Mouse (Mus musculus): ENCODE measurements at regions not wholly inside any gene's neighbourhood (a gene's known extent, or its start where the extent isn't known, plus 50 kb on each side); places are given as distances from the start of the nearest gene placed in this dataset.

DNA sequence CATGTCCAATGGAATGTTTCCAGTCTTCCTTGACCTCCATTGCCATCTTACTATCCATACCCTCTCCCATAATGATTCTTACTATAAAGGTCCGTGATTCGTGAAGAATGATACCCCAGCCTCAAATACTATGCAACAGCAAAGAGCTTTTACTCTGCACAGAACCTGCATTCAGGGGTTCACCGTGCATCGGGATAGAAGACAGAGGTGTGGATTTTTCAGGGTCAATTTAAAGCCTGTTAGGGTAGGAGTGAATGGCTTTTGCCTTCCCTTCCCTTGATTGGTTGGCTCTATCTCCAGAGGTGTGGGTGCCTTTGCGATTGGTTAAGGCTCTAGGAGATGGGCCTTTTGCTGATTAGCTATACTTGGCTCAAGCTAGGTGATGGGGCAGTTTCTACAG is 227.9 kb upstream of the Zbtb20 start:
- no peak overlapping the region for H3ac ChIP-seq (ENCODE audit: control insufficient read depth, insufficient read length)

DNA sequence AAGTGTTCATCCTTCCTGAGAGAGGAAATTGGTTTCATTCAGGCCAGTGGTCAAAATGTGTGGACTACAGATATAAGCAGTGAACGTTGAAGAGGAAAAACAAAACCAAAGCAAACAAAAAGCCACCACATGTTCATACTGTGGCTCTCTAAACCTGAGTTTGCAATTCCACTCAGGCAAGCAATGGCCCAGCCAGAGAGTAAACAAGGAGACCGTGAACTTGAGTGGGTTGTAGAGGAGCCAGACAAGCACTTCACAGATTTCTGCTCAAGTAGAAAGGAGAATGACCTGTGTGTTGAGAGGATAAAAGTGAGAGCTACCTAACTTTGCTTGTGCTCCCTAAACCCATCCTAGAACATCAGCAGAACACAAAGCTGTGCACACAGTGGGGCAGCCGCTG is 239.9 kb upstream of the Zbtb20 start:
- H3ac ChIP-seq (ENCODE audit: control insufficient read depth, insufficient read length), result no peak overlapping the region
- TF ChIP-seq TCF3 (IDR thresholded peaks at IDR 0.05; ENCODE audit: insufficient read length, low read depth) (no peak), REST (IDR thresholded peaks at IDR 0.05; ENCODE audit: insufficient read depth, insufficient read length) (no peak), MYOG (IDR thresholded peaks at IDR 0.05; ENCODE audit: control insufficient read depth in 1 of 3, insufficient read depth in 1 of 3, insufficient read length in 2 of 3, low read depth in 2 of 3) (no peak), MAX (IDR thresholded peaks at IDR 0.05; ENCODE audit: low read depth) (no peak), CEBPB (IDR thresholded peaks at IDR 0.05; ENCODE audit: insufficient read depth, poor library complexity, severe bottlenecking) (no peak), POLR2AphosphoS2 (IDR thresholded peaks at IDR 0.05; ENCODE audit: insufficient read length, low read depth) (no peak), POLR2A (IDR thresholded peaks at IDR 0.05; ENCODE audit: insufficient read length, low read depth) (no peak), MYOD1 (IDR thresholded peaks at IDR 0.05; ENCODE audit: control insufficient read depth in 1 of 3, insufficient read length in 2 of 3, low read depth in 2 of 3) (no peak), TCF12 (IDR thresholded peaks at IDR 0.05; ENCODE audit: insufficient read depth, poor library complexity, severe bottlenecking) (no peak), E2F4 (IDR thresholded peaks at IDR 0.05; ENCODE audit: insufficient read depth) (no peak), USF1 (IDR thresholded peaks at IDR 0.05; ENCODE audit: low read depth) (no peak), SRF (IDR thresholded peaks at IDR 0.05; ENCODE audit: control insufficient read depth, insufficient read length, low read depth) (no peak)
- H3K4me2 ChIP-seq (ENCODE audit: low read depth), result no peak overlapping the region
- H3K27me3 ChIP-seq (ENCODE audit: control insufficient read depth, insufficient read depth, insufficient read length), result no peaks in the 10 kb centered on the region
- H3K36me3 ChIP-seq (ENCODE audit: control insufficient read depth, insufficient read depth), result no peaks in the 10 kb centered on the region
- H3K4me3 ChIP-seq, result no peak overlapping the region
- H3K79me2 ChIP-seq (ENCODE audit: control insufficient read depth, insufficient read depth), result no peaks in the 10 kb centered on the region

More for the DNA sequence above, 227.9 kb upstream of the Zbtb20 start:
- Histone ChIP-seq H3K79me2 (ENCODE audit: control insufficient read depth, insufficient read depth) (no peaks in the 10 kb centered on the region), H3K36me3 (ENCODE audit: control insufficient read depth, insufficient read depth) (no peaks in the 10 kb centered on the region), H3K4me3 (no peak overlapping the region), H3K4me2 (ENCODE audit: low read depth) (no peak overlapping the region), H3K27me3 (ENCODE audit: control insufficient read depth, insufficient read depth, insufficient read length) (no peaks in the 10 kb centered on the region)
- TF ChIP-seq E2F4 (IDR thresholded peaks at IDR 0.05; ENCODE audit: insufficient read depth), result no peak
- no peak for TF ChIP-seq CEBPB (IDR thresholded peaks at IDR 0.05; ENCODE audit: insufficient read depth, poor library complexity, severe bottlenecking)
- TF ChIP-seq TCF3 (IDR thresholded peaks at IDR 0.05; ENCODE audit: insufficient read length, low read depth), result no peak
- TF ChIP-seq MYOG (IDR thresholded peaks at IDR 0.05; ENCODE audit: control insufficient read depth in 1 of 3, insufficient read depth in 1 of 3, insufficient read length in 2 of 3, low read depth in 2 of 3), result no peak
- TF ChIP-seq MYOD1 (IDR thresholded peaks at IDR 0.05; ENCODE audit: control insufficient read depth in 1 of 3, insufficient read length in 2 of 3, low read depth in 2 of 3), result no peak
- no peak for TF ChIP-seq REST (IDR thresholded peaks at IDR 0.05; ENCODE audit: insufficient read depth, insufficient read length)
- no peak for TF ChIP-seq POLR2A (IDR thresholded peaks at IDR 0.05; ENCODE audit: insufficient read length, low read depth)
- TF ChIP-seq MAX (IDR thresholded peaks at IDR 0.05; ENCODE audit: low read depth), result no peak
- TF ChIP-seq SRF (IDR thresholded peaks at IDR 0.05; ENCODE audit: control insufficient read depth, insufficient read length, low read depth), result no peak
- TF ChIP-seq USF1 (IDR thresholded peaks at IDR 0.05; ENCODE audit: low read depth), result no peak
- no peak for TF ChIP-seq TCF12 (IDR thresholded peaks at IDR 0.05; ENCODE audit: insufficient read depth, poor library complexity, severe bottlenecking)

DNA sequence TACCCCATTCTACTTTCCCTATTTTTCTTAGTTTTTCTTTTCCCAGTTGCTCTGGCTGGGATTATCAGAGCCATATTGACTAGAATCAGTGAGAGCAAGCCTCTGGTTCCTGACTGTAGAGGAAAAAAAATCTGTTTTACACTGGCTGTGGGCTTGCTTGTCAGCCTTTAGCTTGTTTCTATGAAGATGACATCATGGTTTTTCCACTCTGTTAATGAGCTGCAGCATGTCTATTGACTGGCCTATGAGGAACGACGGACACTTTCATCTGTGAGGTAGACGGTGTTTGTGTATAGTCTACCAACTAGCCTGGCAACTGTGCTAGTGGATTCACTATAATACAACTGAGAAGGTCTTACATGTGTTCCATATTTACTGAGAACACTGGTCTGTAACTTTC is 248.0 kb upstream of the Zbtb20 start:
- no peaks in the 10 kb centered on the region for H3K36me3 ChIP-seq (ENCODE audit: control insufficient read depth, insufficient read depth)
- H3ac ChIP-seq (ENCODE audit: control insufficient read depth, insufficient read length), result no peak overlapping the region
- H3K27me3 ChIP-seq (ENCODE audit: control insufficient read depth, insufficient read depth, insufficient read length), result no peaks in the 10 kb centered on the region
- H3K4me2 ChIP-seq (ENCODE audit: low read depth), result no peak overlapping the region
- H3K4me3 ChIP-seq, result no peak overlapping the region
- TF ChIP-seq MYOG (IDR thresholded peaks at IDR 0.05; ENCODE audit: control insufficient read depth in 1 of 3, insufficient read depth in 1 of 3, insufficient read length in 2 of 3, low read depth in 2 of 3) (no peak), MYOD1 (IDR thresholded peaks at IDR 0.05; ENCODE audit: control insufficient read depth in 1 of 3, insufficient read length in 2 of 3, low read depth in 2 of 3) (no peak), REST (IDR thresholded peaks at IDR 0.05; ENCODE audit: insufficient read depth, insufficient read length) (no peak), USF1 (IDR thresholded peaks at IDR 0.05; ENCODE audit: low read depth) (no peak), MAX (IDR thresholded peaks at IDR 0.05; ENCODE audit: low read depth) (no peak)
- no peaks in the 10 kb centered on the region for H3K79me2 ChIP-seq (ENCODE audit: control insufficient read depth, insufficient read depth)

DNA sequence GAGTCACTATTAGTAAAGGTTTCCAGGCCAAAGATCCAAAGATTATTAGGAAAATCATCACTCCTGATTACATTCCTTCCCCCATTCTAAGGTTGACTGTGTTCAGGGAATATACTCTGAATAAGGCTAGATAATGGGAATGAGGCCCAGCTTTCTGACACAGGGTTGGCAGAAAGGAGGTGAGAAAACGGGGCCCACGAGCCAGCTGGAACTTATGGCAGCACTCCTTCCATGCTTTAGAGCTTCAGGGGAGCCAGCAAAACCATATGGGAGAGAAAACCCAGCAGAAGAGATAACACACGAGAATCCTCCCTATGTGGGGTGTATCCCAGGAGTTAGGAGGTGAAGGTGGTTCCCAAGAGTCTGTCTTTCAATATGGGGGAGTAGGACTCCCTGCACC is 259.8 kb upstream of the Zbtb20 start:
- H3ac ChIP-seq (ENCODE audit: control insufficient read depth, insufficient read length), result no peak overlapping the region
- no peak overlapping the region for H3K4me2 ChIP-seq (ENCODE audit: low read depth)
- H3K36me3 ChIP-seq (ENCODE audit: control insufficient read depth, insufficient read depth), result no peaks in the 10 kb centered on the region
- H3K27me3 ChIP-seq (ENCODE audit: control insufficient read depth, insufficient read depth, insufficient read length), result no peaks in the 10 kb centered on the region
- H3K79me2 ChIP-seq (ENCODE audit: control insufficient read depth, insufficient read depth), result no peaks in the 10 kb centered on the region
- no peak overlapping the region for H3K4me3 ChIP-seq
- TF ChIP-seq MAX (IDR thresholded peaks at IDR 0.05; ENCODE audit: low read depth) (no peak), POLR2A (IDR thresholded peaks at IDR 0.05; ENCODE audit: insufficient read length, low read depth) (no peak), CEBPB (IDR thresholded peaks at IDR 0.05; ENCODE audit: insufficient read depth, poor library complexity, severe bottlenecking) (no peak), MYOG (IDR thresholded peaks at IDR 0.05; ENCODE audit: control insufficient read depth in 1 of 3, insufficient read depth in 1 of 3, insufficient read length in 2 of 3, low read depth in 2 of 3) (no peak), SRF (IDR thresholded peaks at IDR 0.05; ENCODE audit: control insufficient read depth, insufficient read length, low read depth) (no peak), TCF12 (IDR thresholded peaks at IDR 0.05; ENCODE audit: insufficient read depth, poor library complexity, severe bottlenecking) (no peak), USF1 (IDR thresholded peaks at IDR 0.05; ENCODE audit: low read depth) (no peak), E2F4 (IDR thresholded peaks at IDR 0.05; ENCODE audit: insufficient read depth) (no peak), MYOD1 (IDR thresholded peaks at IDR 0.05; ENCODE audit: control insufficient read depth in 1 of 3, insufficient read length in 2 of 3, low read depth in 2 of 3) (no peak), REST (IDR thresholded peaks at IDR 0.05; ENCODE audit: insufficient read depth, insufficient read length) (no peak), TCF3 (IDR thresholded peaks at IDR 0.05; ENCODE audit: insufficient read length, low read depth) (no peak), POLR2AphosphoS2 (IDR thresholded peaks at IDR 0.05; ENCODE audit: insufficient read length, low read depth) (no peak)

DNA sequence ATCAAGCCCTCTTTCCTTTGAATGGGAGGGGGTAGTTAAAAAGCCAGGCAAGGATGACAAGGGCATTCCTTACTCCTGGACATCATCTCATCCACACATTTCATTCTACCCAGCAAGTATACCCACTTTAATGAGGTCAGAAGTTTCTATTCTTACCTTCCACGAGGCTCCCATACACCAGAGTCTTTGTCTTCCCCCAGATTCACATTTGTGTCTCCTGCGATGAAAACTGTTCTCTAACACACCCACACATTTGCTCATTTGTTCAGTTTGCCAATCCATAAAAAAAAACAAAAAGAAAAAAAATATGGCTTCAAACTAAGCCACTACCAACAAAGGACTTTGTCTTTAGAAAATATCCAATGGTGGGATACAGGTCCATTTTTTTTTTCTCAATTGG is 263.7 kb upstream of the Zbtb20 start:
- no peaks in the 10 kb centered on the region for H3K27me3 ChIP-seq (ENCODE audit: control insufficient read depth, insufficient read depth, insufficient read length)

More for the DNA sequence above, 263.7 kb upstream of the Zbtb20 start:
- H3K4me2 ChIP-seq (ENCODE audit: low read depth), result no peak overlapping the region
- H3K36me3 ChIP-seq (ENCODE audit: control insufficient read depth, insufficient read depth), result no peaks in the 10 kb centered on the region
- no peak overlapping the region for H3ac ChIP-seq (ENCODE audit: control insufficient read depth, insufficient read length)
- H3K4me3 ChIP-seq, result no peak overlapping the region
- no peaks in the 10 kb centered on the region for H3K79me2 ChIP-seq (ENCODE audit: control insufficient read depth, insufficient read depth)
- no peak for TF ChIP-seq USF1 (IDR thresholded peaks at IDR 0.05; ENCODE audit: low read depth)
- TF ChIP-seq POLR2A (IDR thresholded peaks at IDR 0.05; ENCODE audit: insufficient read length, low read depth), result no peak
- no peak for TF ChIP-seq E2F4 (IDR thresholded peaks at IDR 0.05; ENCODE audit: insufficient read depth)
- no peak for TF ChIP-seq MYOD1 (IDR thresholded peaks at IDR 0.05; ENCODE audit: control insufficient read depth in 1 of 3, insufficient read length in 2 of 3, low read depth in 2 of 3)
- no peak for TF ChIP-seq CEBPB (IDR thresholded peaks at IDR 0.05; ENCODE audit: insufficient read depth, poor library complexity, severe bottlenecking)
- no peak for TF ChIP-seq SRF (IDR thresholded peaks at IDR 0.05; ENCODE audit: control insufficient read depth, insufficient read length, low read depth)
- TF ChIP-seq POLR2AphosphoS2 (IDR thresholded peaks at IDR 0.05; ENCODE audit: insufficient read length, low read depth), result no peak
- no peak for TF ChIP-seq MYOG (IDR thresholded peaks at IDR 0.05; ENCODE audit: control insufficient read depth in 1 of 3, insufficient read depth in 1 of 3, insufficient read length in 2 of 3, low read depth in 2 of 3)
- no peak for TF ChIP-seq MAX (IDR thresholded peaks at IDR 0.05; ENCODE audit: low read depth)

Data from myocyte (in vitro differentiated cells).